Mouse (Mus musculus): ENCODE measurements at regions not wholly inside any gene's neighbourhood (a gene's known extent, or its start where the extent isn't known, plus 50 kb on each side); places are given as distances from the start of the nearest gene placed in this dataset.

DNA sequence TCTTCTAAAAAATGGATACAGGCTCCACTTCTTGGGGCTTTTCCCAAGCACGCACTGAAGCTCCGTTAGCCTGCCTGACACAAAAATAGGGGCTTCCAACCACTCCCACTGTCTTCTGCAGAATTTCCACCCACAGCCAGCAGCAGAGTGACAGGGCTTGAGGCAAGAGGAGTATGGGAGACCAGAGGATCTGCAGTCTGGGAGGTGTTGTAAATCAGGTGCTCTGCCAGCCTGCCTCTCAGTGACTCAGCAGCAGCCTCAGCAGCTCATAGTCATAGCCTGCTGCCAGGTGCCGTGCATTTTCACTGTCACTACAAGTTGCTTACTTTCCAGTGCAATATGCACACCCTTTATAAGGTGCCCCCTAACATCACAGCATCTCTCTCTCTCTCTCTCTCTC is 261.4 kb upstream of the Tsc22d2 start:
- no peak for TF ChIP-seq POLR2A (IDR thresholded peaks at IDR 0.05; ENCODE audit: insufficient read length, low read depth)
- TF ChIP-seq MYOD1 (IDR thresholded peaks at IDR 0.05; ENCODE audit: control insufficient read depth in 1 of 3, insufficient read length in 2 of 3, low read depth in 2 of 3): no peak
- no peak for TF ChIP-seq USF1 (IDR thresholded peaks at IDR 0.05; ENCODE audit: low read depth)
- no peak for TF ChIP-seq E2F4 (IDR thresholded peaks at IDR 0.05; ENCODE audit: insufficient read depth)
- no peak for TF ChIP-seq CEBPB (IDR thresholded peaks at IDR 0.05; ENCODE audit: insufficient read depth, poor library complexity, severe bottlenecking)
- no peak for TF ChIP-seq POLR2AphosphoS2 (IDR thresholded peaks at IDR 0.05; ENCODE audit: insufficient read length, low read depth)
- no peak for TF ChIP-seq TCF12 (IDR thresholded peaks at IDR 0.05; ENCODE audit: insufficient read depth, poor library complexity, severe bottlenecking)
